Mouse (Mus musculus): ENCODE measurements around the gene Mpp4.

DNA sequence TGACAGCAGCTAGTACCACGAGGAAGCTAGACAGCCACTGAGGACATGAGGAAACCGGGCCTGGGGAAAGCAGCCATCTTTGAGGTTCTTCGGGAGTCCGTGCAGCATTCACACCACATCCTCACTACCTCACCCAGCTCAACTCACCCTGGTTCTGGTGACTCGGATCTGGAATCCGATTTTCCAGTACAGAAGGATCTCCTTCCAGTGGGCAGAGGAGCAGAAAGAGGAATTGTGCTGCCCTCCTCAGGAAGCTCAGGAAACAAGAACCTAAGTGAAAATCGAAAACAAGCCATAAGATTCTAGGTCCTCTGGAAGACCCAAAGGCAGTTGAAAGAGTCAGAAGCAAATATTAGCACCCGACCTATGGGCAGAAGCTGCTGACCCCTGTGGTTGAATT, 7.1 kb upstream of the Mpp4 start:
- TF ChIP-seq POLR2A (IDR thresholded peaks at IDR 0.05; ENCODE audit: borderline replicate concordance, low read depth, low read length) (no peak), CTCF (IDR thresholded peaks at IDR 0.05; ENCODE audit: low read depth, low read length) (no peak)

Measured in bone marrow macrophage, adult 2 months (primary cell).